Mouse (Mus musculus) layer of hippocampus, adult 2 months (tissue): ENCODE measurements around the gene Col23a1. TPM values are rescaled to one million over a fixed set of nuclear protein-coding genes. Genes with fewer than 3 reads are reported as not detected.

Source experiments
- DNase-seq, 2 experiments: peaks; one replicate each; pipeline ENCODE4 v3.0.0; 2022; ENCODE audit warnings: low spot score in 2 of 2
- H3K27ac ChIP-seq: fragments of 200-600 bp; 2 replicates; pipeline ENCODE4 v1.8.1; 2022
- H3K4me3 ChIP-seq: fragments of 200-600 bp; 2 replicates; pipeline ENCODE4 v1.8.1; 2022; ENCODE audit warnings: mild to moderate bottlenecking
- CTCF ChIP-seq: fragments of 200-600 bp; conservative IDR thresholded peaks from 2 replicates; pipeline ENCODE4 v1.8.1; 2022; ENCODE audit warnings: antibody characterized with exemption, mild to moderate bottlenecking, moderate library complexity
- total RNA-seq, 2 experiments: library from RNA; stranded (reverse); gene quantifications; 2 replicates each; pipeline ENCODE4 v1.2.3; 2021

The Col23a1 gene
- total RNA-seq, 2 experiments from 2014 or later: 5.3 to 6.7 TPM

DNA sequence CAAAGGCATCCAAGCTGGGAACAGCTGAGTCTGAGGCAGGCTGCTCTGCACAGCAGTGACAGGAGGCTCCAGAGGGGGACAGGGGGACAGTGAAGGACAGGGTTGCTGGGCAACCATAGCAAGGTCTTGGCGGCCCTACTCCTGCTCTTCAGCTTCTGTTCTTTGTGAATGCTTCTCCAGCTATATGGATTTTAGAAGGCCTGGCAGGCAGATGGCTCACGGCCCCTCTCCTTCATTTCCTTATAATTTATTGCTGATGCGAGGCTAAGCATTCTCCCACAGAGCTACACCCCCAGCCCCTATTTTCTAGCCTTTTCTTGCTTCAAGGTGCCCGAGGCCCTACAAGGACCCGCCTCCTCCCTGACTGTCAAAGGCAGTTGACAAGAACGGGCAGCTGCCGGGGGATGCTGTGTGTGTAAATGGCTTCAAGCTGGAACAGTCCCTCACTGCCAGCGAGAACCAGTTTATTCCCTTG is 169.9 kb downstream of the Col23a1 start:
- H3K4me3 ChIP-seq: no peak overlapping the region
- TF ChIP-seq CTCF: no peak
- peak overlapping the region; percentile 48; the same call in 1 of the 2 replicates for H3K27ac ChIP-seq
- DNase-seq: no peak

DNA sequence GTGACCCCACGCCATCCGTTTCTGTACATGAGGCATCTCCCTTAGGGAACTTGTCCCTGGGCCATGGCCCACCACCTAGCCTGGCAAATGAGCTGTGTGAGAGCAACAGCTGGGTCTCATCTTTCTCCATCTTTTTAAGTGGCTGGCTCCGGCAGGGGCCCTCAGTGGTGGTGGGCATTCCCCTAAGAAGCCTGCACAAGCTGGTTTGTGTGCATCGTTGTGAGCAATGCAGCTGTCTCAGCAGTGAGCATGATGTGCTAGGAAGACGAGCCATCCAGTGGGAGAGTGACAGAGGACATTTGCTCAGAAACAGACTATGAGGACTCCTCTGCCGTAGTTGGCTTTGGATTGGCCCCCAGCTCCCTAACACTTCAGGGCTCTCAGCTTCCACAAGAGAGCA is 179.0 kb downstream of the Col23a1 start:
- no peak for TF ChIP-seq CTCF
- H3K4me3 ChIP-seq: no peak overlapping the region
- no peak for DNase-seq

DNA sequence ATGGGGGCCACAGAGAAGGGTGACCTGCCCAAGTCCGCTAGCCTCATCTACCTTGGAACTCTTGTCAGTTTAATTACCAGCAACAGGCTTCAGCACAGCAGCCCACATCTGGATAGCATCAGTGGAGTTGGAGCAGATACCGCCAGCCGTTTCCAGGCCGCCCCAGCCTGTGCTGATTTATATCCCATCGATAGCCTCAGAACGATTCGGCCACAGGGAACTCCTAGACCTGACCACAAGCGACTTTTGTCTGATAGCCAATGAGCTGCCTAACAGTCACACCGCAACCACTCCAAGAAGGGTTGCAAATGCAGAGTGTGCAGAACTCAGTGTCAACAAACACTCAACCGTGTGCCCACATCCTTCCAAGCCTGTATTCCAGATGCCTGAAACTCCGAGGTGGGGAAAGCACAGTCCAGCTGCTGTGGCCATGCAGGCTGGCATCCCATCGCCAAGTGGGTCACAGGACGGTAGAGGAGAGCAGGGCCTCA is 179.7 kb downstream of the Col23a1 start:
- no peak for TF ChIP-seq CTCF
- no peak overlapping the region for H3K4me3 ChIP-seq
- DNase-seq: no peak
- no peak overlapping the region for H3K27ac ChIP-seq

More for the DNA sequence above, 179.0 kb downstream of the Col23a1 start:
- no peak overlapping the region for H3K27ac ChIP-seq

DNA sequence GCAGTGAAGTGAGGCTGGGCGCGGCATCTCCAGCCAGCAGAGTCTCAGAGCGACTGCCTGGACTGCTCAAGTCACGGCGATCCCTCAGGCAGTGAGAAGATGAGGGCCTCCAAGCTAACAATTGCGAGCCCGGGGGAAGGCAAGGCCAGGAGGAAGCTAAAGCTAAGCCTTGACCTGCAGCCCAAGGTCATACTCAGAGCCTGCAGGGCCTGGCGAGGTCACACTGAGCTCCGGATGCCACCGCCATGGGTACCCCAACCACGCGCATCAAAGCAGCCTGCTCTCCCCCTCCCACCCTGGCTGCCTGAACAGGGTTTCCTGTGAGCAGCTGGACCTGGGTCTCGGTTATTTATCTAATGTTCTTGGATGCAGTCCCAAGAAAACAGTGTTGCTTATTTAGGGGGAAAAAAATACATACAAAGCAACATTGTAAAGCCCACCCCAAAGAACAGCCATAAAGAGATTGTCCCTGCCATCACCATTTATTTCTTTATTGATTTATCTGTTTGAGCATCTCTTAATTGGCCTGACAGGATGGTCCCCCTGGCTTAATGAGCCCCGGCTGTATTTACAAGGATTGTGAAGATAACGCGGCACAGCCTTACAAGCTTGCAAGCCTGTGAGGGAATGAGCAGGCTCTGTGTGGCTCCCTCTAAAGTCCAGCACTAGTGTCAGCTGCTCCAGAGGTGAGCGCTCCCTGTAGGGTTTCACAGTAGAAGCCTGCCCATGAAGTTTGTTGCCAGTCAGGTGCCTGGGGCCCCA is 180.8 kb downstream of the Col23a1 start:
- no peak overlapping the region for H3K27ac ChIP-seq
- TF ChIP-seq CTCF: no peak

DNA sequence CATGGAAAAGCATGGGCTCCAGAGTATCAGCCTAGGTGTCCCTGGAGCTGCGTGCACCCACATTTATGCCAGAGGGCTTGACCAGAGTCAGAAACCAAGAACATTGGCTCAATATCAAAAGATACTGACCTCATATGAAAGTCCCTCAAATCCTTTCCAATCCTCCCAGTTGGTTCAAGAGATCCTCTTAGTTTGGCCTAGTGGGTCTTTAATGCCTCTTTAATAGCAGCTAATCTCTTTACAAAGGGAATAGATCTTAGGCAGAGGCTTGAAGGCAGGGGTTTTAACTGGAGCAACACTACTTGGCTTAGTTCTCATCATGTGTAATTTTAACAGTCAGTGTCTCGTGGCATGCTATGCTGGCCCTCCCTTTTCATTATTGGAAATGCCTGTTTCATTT is 184.0 kb downstream of the Col23a1 start:
- Histone ChIP-seq H3K4me3 (no peak overlapping the region), H3K27ac (no peak overlapping the region)
- TF ChIP-seq CTCF: no peak
- no peak for DNase-seq

More for the DNA sequence above, 180.8 kb downstream of the Col23a1 start:
- no peak overlapping the region for H3K4me3 ChIP-seq
- no peak for DNase-seq

DNA sequence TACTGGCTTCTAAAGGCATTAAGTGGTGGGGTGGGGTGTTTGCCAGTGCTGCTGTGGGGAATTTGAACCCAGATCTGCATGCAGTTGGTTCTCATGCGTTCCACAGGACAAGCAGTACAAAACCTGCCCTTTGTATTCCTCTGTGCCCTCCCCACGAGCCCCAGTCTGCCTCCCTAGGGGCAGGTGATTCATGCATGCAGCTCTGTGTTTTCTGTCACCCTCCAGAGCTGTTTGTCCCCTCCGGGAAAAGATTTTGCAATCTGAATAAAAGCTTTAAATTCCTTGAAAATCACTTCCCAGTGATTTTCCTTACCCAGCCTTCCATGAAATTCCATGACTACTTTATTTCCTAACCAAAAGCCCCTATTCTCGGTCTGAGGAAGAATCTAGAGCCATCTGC is 186.8 kb downstream of the Col23a1 start:
- DNase-seq: no peak
- no peak for TF ChIP-seq CTCF
- no peak overlapping the region for H3K27ac ChIP-seq
- H3K4me3 ChIP-seq: no peak overlapping the region

DNA sequence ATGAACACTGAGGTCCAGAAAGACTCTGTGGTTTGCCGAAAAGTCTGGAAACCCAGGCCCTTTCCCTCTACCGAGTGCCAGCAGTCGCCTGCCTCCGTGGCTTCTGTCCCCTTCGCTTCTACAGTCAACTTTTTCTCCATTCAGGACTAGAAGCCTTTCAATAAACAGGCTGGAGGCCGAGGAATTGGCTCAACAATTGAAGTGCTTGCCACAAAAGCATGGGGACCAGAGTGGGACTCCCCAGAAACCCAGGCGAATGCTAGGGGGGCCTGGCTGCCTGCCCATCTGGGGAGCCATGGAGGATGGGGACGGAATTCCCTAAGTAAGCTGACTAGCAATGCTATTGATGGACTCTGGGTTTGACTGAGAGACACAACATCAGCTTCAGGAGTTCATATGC is 187.9 kb downstream of the Col23a1 start:
- no peak overlapping the region for H3K4me3 ChIP-seq
- TF ChIP-seq CTCF: no peak

DNA sequence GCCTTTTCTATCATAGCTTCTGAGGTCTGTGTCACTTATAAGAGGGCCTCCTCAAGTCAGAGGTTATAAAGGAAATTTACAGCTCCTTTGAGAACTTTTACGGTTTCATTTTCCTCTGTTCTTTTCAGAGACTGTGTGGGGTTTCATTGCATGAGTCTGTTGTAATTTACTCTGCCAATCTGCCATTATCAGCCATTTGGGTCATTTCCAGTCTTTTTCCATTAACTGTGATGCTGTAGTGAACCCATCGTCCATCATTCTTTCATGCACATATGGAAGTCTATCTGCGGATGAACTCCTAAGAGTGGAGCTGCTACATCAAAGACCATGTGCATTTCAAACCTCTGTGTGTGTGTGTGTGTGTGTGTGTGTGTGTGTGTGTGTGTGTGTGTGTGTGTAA is 192.5 kb downstream of the Col23a1 start:
- Histone ChIP-seq H3K4me3 (no peak overlapping the region), H3K27ac (no peak overlapping the region)
- no peak for DNase-seq
- TF ChIP-seq CTCF: no peak

More for the DNA sequence above, 187.9 kb downstream of the Col23a1 start:
- no peak overlapping the region for H3K27ac ChIP-seq
- no peak for DNase-seq

DNA sequence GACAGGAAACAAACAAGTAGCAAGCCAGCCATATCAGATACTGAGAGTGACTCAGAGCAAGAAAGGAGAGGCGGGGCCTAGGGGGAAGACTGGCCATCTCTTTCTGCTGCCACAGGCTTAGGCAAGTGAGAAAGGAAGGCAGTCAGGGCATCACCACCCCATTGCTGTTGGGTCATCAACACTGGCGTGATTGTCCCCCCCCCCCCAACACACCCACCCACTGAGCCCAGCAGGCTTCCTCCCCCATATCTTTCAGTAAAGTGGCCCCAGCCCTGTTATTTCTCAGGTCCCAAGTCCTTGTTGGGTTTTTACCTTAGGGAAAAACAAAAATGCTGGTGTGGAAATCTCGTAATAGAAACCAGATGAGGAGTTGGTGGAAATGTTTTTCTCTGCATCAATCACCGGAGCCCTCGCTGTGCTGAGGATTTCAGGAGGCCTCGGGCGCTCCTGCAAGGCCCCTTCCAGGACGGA is 195.4 kb downstream of the Col23a1 start:
- H3K27ac ChIP-seq: no peak overlapping the region
- H3K4me3 ChIP-seq: no peak overlapping the region
- DNase-seq: no peak
- TF ChIP-seq CTCF: no peak

DNA sequence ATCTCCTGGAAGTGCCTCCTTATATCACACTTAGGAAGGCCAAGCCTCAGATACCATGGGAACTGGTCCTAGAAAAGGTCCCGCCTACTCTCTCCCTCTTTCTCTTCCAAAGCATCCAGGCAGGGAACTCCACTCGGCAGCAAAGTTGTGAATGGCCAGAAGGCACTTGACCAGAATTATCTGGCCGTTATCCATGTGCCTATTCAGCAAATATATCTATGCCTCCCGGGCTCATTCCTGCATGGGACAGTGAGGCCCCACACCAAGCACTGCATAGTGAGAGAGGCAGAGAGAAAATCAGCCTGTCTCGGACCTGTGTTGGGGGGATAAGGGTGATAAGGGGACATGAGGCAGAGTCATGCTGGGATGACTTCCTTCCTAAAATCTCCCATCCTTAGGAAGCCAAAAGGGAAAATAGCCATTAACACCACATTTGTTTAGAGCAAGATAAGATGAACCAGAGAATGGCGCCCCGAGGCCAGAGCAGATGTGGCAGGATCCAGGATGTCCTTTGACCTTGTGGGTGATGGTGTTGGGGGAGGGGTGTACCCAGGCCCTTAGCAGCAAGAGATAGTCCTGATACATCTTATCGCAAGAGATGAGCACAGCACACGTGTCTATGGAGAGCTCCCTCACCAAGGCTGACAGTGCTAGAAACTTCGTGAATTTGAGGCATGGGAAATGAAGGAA is 196.2 kb downstream of the Col23a1 start:
- H3K27ac ChIP-seq: no peak overlapping the region
- TF ChIP-seq CTCF: no peak
- DNase-seq: no peak
- H3K4me3 ChIP-seq: no peak overlapping the region

DNA sequence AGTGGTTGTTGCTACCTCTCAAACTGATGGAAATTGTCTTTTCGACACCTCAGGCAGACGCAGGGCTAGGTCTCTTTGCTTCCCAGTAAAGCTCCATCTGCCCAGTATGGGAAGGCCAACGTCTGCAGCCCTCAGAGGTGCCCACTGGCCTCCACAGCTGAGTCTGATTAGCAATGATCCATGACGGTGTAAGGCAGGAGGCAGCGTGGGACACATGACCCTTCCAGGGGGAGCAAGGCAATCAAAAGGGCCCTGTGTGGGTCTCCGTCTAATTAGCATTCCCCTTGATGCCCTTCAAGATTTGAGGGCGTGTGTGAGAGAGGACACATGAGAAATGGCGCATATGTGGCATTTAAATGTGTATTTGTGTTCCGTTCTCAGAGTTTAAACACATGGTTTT is 199.1 kb downstream of the Col23a1 start:
- no peak for TF ChIP-seq CTCF
- H3K4me3 ChIP-seq: no peak overlapping the region
- DNase-seq: no peak
- H3K27ac ChIP-seq: no peak overlapping the region

DNA sequence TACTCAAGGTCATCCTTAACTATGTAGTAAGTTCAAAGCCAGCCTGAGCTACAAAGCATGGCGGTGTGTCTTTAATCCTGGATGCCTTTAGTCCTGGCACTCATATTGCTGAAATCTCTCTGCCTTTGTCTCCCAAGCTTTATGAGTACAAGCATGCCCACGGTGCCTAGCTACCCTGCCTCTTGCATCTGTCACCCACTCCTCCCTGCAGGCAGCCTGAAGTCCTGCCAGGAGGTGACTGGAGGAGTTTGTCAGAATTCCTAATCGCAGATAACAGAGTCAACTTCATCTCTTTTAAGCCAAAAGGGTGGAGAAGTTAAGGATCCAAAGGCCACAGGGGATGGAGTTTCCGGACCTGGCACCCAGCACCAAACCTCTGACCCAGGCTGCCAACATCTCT is 203.7 kb downstream of the Col23a1 start:
- peak; percentile 32 to 62 for DNase-seq
- TF ChIP-seq CTCF: no peak
- Histone ChIP-seq H3K4me3 (no peak overlapping the region), H3K27ac (peak overlapping the region; percentile 52)

DNA sequence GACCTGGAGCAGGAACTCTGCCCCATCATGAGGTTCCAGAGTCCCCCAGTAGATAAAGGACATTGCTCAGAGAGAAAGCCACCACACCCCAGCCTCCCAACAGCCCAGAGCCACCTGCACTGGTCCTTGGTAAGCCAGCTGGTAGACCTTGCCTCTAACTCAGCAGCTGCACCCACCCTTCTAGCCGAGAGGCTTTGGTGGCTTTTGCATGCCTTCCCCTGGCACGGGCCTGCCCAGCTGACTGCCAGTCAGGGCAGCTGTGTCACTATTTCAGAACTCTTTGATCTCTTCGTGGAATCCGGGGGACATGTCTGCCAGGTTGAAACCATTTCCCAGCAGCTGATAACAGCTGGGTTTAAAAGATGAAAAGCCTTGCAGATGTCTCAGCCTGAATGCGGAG is 204.5 kb downstream of the Col23a1 start:
- Histone ChIP-seq H3K4me3 (no peak overlapping the region), H3K27ac (peak overlapping the region; percentile 52; the same call in 1 of the 2 replicates)
- no peak for TF ChIP-seq CTCF
- no peak for DNase-seq

DNA sequence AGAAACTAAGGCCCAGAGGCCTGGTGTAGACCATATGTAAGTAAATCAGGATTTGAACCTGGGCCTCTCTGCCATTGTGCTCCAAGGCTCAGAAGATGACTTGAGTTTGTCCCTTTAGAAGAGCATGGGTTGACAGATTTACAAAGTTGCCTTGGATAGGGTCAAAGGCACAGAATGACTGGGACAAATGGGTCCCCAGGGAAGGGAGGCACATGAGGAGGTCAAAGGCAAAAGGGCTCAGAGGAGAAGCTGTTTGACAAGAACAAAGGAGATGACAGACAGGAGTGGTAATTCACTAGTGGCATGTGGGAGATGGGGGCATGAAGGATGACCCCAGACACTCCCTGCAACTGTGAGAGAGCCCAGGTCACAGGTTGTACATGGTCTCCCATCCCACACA is 210.1 kb downstream of the Col23a1 start:
- no peak overlapping the region for H3K4me3 ChIP-seq
- TF ChIP-seq CTCF: no peak
- DNase-seq: no peak
- H3K27ac ChIP-seq: no peak overlapping the region
